Mouse (Mus musculus) liver, embryonic 11.5 days (tissue): ENCODE results near the gene Rab36. TPM values are rescaled to one million over a fixed set of nuclear protein-coding genes. Genes with fewer than 3 reads are reported as not detected.

Source experiments
- ATAC-seq: fragments of 200-750 bp; cut with Nextera tagmentation; replicated peaks from 2 replicates; pipeline ENCODE4 v1.8.0; 2017; ENCODE audit warnings: moderate number of reproducible peaks, mild to moderate bottlenecking, moderate TSS enrichment, moderate library complexity; ENCODE audit not compliant: low FRiP score
- DNase-seq: peaks from one replicate; pipeline ENCODE4 v3.0.0-alpha.2; 2017; ENCODE audit warnings: low spot score
- H3K27ac ChIP-seq: fragments of 300-500 bp; sonication (generic); 2 replicates; pipeline ENCODE4 v1.5.1; 2014; ENCODE audit warnings: mild to moderate bottlenecking, low read depth, low read length, control low read depth
- H3K27me3 ChIP-seq: fragments of 300-500 bp; sonication (generic); replicated peaks from 2 replicates; pipeline ENCODE4 v1.6.1; 2014; ENCODE audit warnings: low read length, mixed read lengths; ENCODE audit not compliant: control insufficient read depth, insufficient read depth
- H3K36me3 ChIP-seq: fragments of 300-500 bp; sonication (generic); 2 replicates; pipeline ENCODE4 v1.6.1; 2014; ENCODE audit warnings: mild to moderate bottlenecking, low read length, moderate library complexity, mixed read lengths; ENCODE audit not compliant: control insufficient read depth, insufficient read depth
- H3K4me1 ChIP-seq: fragments of 300-500 bp; sonication (generic); replicated peaks from 2 replicates; pipeline ENCODE4 v1.6.1; 2014; ENCODE audit warnings: low read length, mixed read lengths; ENCODE audit not compliant: control insufficient read depth, insufficient read depth
- H3K4me2 ChIP-seq: fragments of 300-500 bp; sonication (generic); 2 replicates; pipeline ENCODE4 v1.6.1; 2014; ENCODE audit warnings: mild to moderate bottlenecking, control low read depth, moderate library complexity
- H3K4me3 ChIP-seq: fragments of 300-500 bp; sonication (generic); 2 replicates; pipeline ENCODE4 v1.5.1; 2014; ENCODE audit warnings: low read depth, low read length, control low read depth
- H3K9ac ChIP-seq: fragments of 300-500 bp; sonication (generic); 2 replicates; pipeline ENCODE4 v1.6.1; 2014; ENCODE audit warnings: low read depth, low read length, control low read depth
- H3K9me3 ChIP-seq: fragments of 300-500 bp; sonication (generic); 2 replicates; pipeline ENCODE4 v1.6.1; 2016; ENCODE audit warnings: low read length, inconsistent platforms, mixed read lengths; ENCODE audit not compliant: control insufficient read depth
- WGBS: fragments of 180-500 bp; shearing (Covaris S2); extraction: QIAGEN DNeasy Blood & Tissue Kit; methylation state at CpG from one replicate; pipeline ENCODE4 v1.1.7; 2014; 5-methylcytosine and 5-hydroxymethylcytosine counted together
- polyA plus RNA-seq: library from polyadenylated mRNA; unstranded; fragments of >200 nt; fragmentation: Nextera tagmentation; extraction: Ambion mirVana; gene quantifications from 2 replicates; pipeline ENCODE4 v1.2.1, GENCODE M21; 2014

Gene Rab36
- polyA plus RNA-seq, 1 experiment from 2014 or later: 6.5 TPM

DNA sequence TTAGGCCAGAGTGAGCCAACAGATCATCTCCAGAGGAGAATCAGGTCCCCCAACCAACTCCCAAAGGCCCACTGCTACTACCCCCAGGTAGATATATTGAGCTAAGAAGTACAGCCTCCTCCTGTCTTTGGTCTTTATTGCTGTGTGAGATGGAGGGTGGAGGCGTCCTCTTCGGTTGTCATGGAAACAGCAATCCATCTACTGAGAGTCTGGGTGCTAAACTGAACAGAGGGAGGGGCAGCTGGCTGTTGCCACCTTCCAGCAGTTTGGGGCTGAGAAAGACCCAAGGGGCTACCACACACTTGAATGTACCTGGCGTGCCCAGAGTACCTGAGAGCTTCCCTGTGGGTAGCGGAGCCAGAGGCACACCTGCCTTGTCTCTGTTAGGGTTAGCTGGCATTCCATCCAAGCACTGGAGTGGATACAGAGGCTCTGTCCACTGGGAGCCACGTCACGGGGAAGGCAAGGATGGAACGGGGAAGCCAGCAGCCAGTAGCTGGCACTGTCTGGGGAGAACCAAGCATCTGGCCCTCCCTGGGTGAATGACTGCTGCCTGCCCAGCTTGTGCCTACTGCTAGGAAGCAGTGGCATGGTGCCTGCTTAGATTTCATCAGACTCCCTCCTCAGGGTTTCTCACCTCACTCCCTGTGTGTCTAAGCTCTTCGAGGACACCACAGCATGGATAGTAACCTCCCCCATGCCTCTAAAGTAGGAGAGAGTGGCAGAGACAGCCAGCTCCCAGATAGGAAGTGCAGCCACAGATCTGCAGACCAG, 29.8 kb upstream of the Rab36 start:
- H3K27me3 ChIP-seq: no peaks in the 10 kb centered on the region

GRCm38 (mm10) chr10:75010704-75011103, 26.2 kb upstream of the Rab36 start:
- H3K4me1 ChIP-seq: no peaks in the 10 kb centered on the region
- WGBS: 87% methylated on average over 15 of the region's 15 CpGs
- H3K27ac ChIP-seq: no peak overlapping the region
- H3K27me3 ChIP-seq: no peaks in the 10 kb centered on the region
- H3K36me3 ChIP-seq: no peaks in the 10 kb centered on the region
- no peak overlapping the region for H3K4me3 ChIP-seq
- no peaks in the 10 kb centered on the region for H3K9me3 ChIP-seq
- DNase-seq (no peak), ATAC-seq (no peak)
- H3K9ac ChIP-seq: no peak overlapping the region
- no peak overlapping the region for H3K4me2 ChIP-seq

More for the DNA sequence above, 29.8 kb upstream of the Rab36 start:
- Histone ChIP-seq H3K4me1 (peaks cover 17% of the 10 kb centered on the region), H3K36me3 (no peaks in the 10 kb centered on the region), H3K9me3 (no peaks in the 10 kb centered on the region), H3K27ac (no peak overlapping the region), H3K4me3 (no peak overlapping the region), H3K9ac (no peak overlapping the region), H3K4me2 (no peak overlapping the region)
- 71% methylated on average over 8 of the region's 8 CpGs for WGBS
- no peak for ATAC-seq
- DNase-seq: no peak

- no peak for ATAC-seq
- no peak overlapping the region for H3K4me3 ChIP-seq
- no peaks in the 10 kb centered on the region for H3K4me1 ChIP-seq
- 70% methylated on average over 14 of the region's 14 CpGs for whole genome bisulfite sequencing
- no peak overlapping the region for H3K4me2 ChIP-seq
- H3K9ac ChIP-seq: no peak overlapping the region
- no peaks in the 10 kb centered on the region for H3K9me3 ChIP-seq
- H3K27ac ChIP-seq: no peak overlapping the region
- H3K36me3 ChIP-seq: no peaks in the 10 kb centered on the region
- DNase-seq: no peak
- no peaks in the 10 kb centered on the region for H3K27me3 ChIP-seq
These were observed 21.4 kb upstream of the Rab36 start for GRCm38 (mm10) chr10:75015465-75015864.

GRCm38 (mm10) chr10:75016481-75016880, 20.4 kb upstream of the Rab36 start:
- no peak for ATAC-seq
- Histone ChIP-seq H3K4me3 (no peak overlapping the region), H3K27me3 (no peaks in the 10 kb centered on the region), H3K4me1 (no peaks in the 10 kb centered on the region), H3K4me2 (no peak overlapping the region), H3K9me3 (no peaks in the 10 kb centered on the region), H3K27ac (no peak overlapping the region), H3K36me3 (no peaks in the 10 kb centered on the region), H3K9ac (no peak overlapping the region)
- 86% methylated on average over 4 of the region's 4 CpGs for WGBS
- DNase-seq: no peak

DNA sequence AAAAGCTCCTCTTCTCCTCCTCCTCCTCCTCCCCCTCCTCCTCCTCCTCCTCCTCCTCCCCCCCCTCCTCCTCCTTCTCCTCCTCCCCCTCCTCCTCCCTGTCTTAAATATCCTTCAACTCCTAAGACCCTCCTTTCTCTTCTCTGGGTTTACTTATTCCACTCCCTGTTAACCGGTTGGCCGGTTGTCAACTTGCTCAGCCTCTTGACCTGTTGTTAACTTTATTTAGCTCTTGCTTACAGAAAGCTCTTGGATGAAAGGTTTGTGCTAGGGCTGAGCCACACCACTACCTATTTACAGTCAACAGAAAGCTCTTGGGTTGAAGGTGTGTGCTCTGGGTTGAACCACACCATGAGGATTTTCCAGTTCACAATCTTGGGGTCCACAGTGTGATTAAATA, 16.6 kb upstream of the Rab36 start:
- Histone ChIP-seq H3K4me2 (no peak overlapping the region), H3K27ac (no peak overlapping the region), H3K9me3 (no peaks in the 10 kb centered on the region), H3K36me3 (no peaks in the 10 kb centered on the region), H3K9ac (no peak overlapping the region), H3K4me1 (no peaks in the 10 kb centered on the region), H3K27me3 (no peaks in the 10 kb centered on the region), H3K4me3 (no peak overlapping the region)
- DNase-seq (no peak), ATAC-seq (no peak)
- 72% methylated on average over 2 of the region's 2 CpGs for WGBS

DNA sequence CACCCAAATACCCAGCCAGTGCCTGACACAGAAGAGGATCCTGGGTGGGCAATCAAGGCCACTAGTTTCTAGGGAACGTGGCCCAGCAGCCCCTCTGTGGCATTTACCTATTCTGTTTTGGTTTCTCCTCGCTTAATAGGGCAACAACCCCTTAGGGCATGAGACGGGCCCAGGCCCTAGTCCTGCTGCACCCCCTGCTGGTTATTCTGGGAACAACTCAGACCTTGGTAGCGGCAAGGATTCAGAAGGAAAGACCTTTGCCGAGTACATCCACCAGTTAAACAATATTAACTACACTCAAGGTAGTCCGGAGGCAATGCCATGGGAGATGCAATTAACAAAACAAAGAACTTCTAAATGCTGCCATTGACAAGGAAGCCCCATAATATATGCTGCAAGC, 15.7 kb upstream of the Rab36 start:
- 15% methylated on average over 6 of the region's 6 CpGs for WGBS
- ATAC-seq: peak; percentile 39; the same call in 1 of the 2 replicates
- no peaks in the 10 kb centered on the region for H3K27me3 ChIP-seq

GRCm38 (mm10) chr10:75026491-75026890, 10.4 kb upstream of the Rab36 start:
- no peaks in the 10 kb centered on the region for H3K9me3 ChIP-seq
- H3K36me3 ChIP-seq: no peaks in the 10 kb centered on the region
- no peaks in the 10 kb centered on the region for H3K27me3 ChIP-seq
- no peak overlapping the region for H3K9ac ChIP-seq
- peaks cover 2% of the 10 kb centered on the region; the same call in 1 of the 2 replicates for H3K4me1 ChIP-seq
- WGBS: 77% methylated on average over 8 of the region's 8 CpGs
- H3K4me3 ChIP-seq: no peak overlapping the region
- no peak overlapping the region for H3K4me2 ChIP-seq
- DNase-seq (no peak), ATAC-seq (no peak)
- H3K27ac ChIP-seq: no peak overlapping the region

More for the DNA sequence above, 15.7 kb upstream of the Rab36 start:
- Histone ChIP-seq H3K4me2 (no peak overlapping the region), H3K4me1 (no peaks in the 10 kb centered on the region), H3K9me3 (no peaks in the 10 kb centered on the region), H3K36me3 (no peaks in the 10 kb centered on the region), H3K4me3 (no peak overlapping the region), H3K9ac (no peak overlapping the region), H3K27ac (no peak overlapping the region)
- peak; percentile 68 for DNase-seq

GRCm38 (mm10) chr10:75028743-75029142, 8.1 kb upstream of the Rab36 start:
- DNase-seq (no peak), ATAC-seq (peak; percentile 37)
- H3K9ac ChIP-seq: no peak overlapping the region
- no peaks in the 10 kb centered on the region for H3K9me3 ChIP-seq
- H3K4me3 ChIP-seq: no peak overlapping the region
- H3K27me3 ChIP-seq: no peaks in the 10 kb centered on the region
- H3K36me3 ChIP-seq: no peaks in the 10 kb centered on the region
- H3K27ac ChIP-seq: no peak overlapping the region
- 52% methylated on average over 8 of the region's 8 CpGs for WGBS
- peaks cover 2% of the 10 kb centered on the region for H3K4me1 ChIP-seq
- 0 out of 2 replicates have a peak overlapping the region, but pooled peaks have one; percentile 5 for H3K4me2 ChIP-seq

GRCm38 (mm10) chr10:75029677-75030076, 7.2 kb upstream of the Rab36 start:
- no peak overlapping the region for H3K9ac ChIP-seq
- DNase-seq (no peak), ATAC-seq (no peak)
- no peaks in the 10 kb centered on the region for H3K27me3 ChIP-seq
- H3K9me3 ChIP-seq: no peaks in the 10 kb centered on the region
- H3K4me1 ChIP-seq: peaks cover 2% of the 10 kb centered on the region
- H3K36me3 ChIP-seq: no peaks in the 10 kb centered on the region
- no peak overlapping the region for H3K4me3 ChIP-seq
- H3K4me2 ChIP-seq: no peak overlapping the region
- H3K27ac ChIP-seq: no peak overlapping the region
- WGBS: 61% methylated on average over 3 of the region's 3 CpGs
